In genomic region chr8:78568196-78568595, GRCm38 (mm10) we compare ENCODE assay signal across 13 mouse cellular contexts.
"Had no signal": no experiment of that assay in that cellular context is flagged by ENCODE, and none has a peak within 500 bp of the region (broad histone marks: within the 10 kb centered on the region; RNA-seq: fewer than 3 reads in every experiment).

No protein-coding gene starts in this region.

- H3K9ac ChIP-seq: kidney, embryonic 15.5 days; liver, embryonic 15.5 days; midbrain, embryonic 13.5 days had no signal

- ATAC-seq: lung, postnatal 0 days; midbrain, embryonic 13.5 days had no signal

- DNase-seq: kidney, adult 2 months; kidney, postnatal 14 days; lung, adult 2 months; lung, postnatal 36 days; spleen, adult 18-20 months; thymus, adult 2 months; thymus, postnatal 25 days had no signal

- H3K4me3 ChIP-seq: kidney, embryonic 15.5 days; left cerebral cortex, adult 2 months; limb, embryonic 10.5 days; liver, embryonic 15.5 days; midbrain, embryonic 13.5 days had no signal

- H3K36me3 ChIP-seq: liver, embryonic 15.5 days had no signal

- H3K27ac ChIP-seq: kidney, embryonic 15.5 days; left cerebral cortex, adult 2 months; limb, embryonic 10.5 days; liver, embryonic 15.5 days; midbrain, embryonic 13.5 days had no signal

- H3K9me3 ChIP-seq: kidney, embryonic 15.5 days; limb, embryonic 10.5 days; liver, embryonic 15.5 days; midbrain, embryonic 13.5 days had no signal
